Mouse (Mus musculus) erythroblast, embryonic 14.5 days (primary cell): ENCODE measurements around the gene Rpl19. TPM values are rescaled to one million over a fixed set of nuclear protein-coding genes. Genes with fewer than 3 reads are reported as not detected.

Experiments used
- H3K27me3 ChIP-seq: 2 replicates; pipeline ENCODE4 v1.6.1; 2012; ENCODE audit warnings: inconsistent platforms; ENCODE audit not compliant: control insufficient read depth
- H3K36me3 ChIP-seq: 2 replicates; pipeline ENCODE4 v1.6.1; 2012; ENCODE audit warnings: mild to moderate bottlenecking, inconsistent platforms; ENCODE audit not compliant: control insufficient read depth
- H3K4me1 ChIP-seq: 2 replicates; pipeline ENCODE4 v1.6.1; 2012; ENCODE audit warnings: inconsistent platforms; ENCODE audit not compliant: control insufficient read depth
- H3K4me3 ChIP-seq: replicated peaks from 2 replicates; pipeline ENCODE3; 2012; ENCODE audit warnings: moderate library complexity, mild to moderate bottlenecking, inconsistent platforms
- H3K9me3 ChIP-seq: 2 replicates; pipeline ENCODE4 v1.6.1; 2012; ENCODE audit warnings: low read length, inconsistent platforms, mixed read lengths; ENCODE audit not compliant: control insufficient read depth
- GATA1 ChIP-seq: IDR thresholded peaks from 2 replicates; pipeline ENCODE4 v1.6.1; 2012; ENCODE audit warnings: low read length, inconsistent platforms, mixed read lengths
- TAL1 ChIP-seq: IDR thresholded peaks from 3 replicates; pipeline ENCODE4 v1.6.1; 2012; ENCODE audit warnings: low read length, inconsistent platforms, mixed read lengths
- polyA plus RNA-seq: library from polyadenylated mRNA; stranded (reverse); fragments of >175 nt; gene quantifications from 2 replicates; pipeline ENCODE4 v1.2.3, GENCODE M21; 2012

The Rpl19 gene
- polyA plus RNA-seq, 1 experiment, result 241 TPM

DNA sequence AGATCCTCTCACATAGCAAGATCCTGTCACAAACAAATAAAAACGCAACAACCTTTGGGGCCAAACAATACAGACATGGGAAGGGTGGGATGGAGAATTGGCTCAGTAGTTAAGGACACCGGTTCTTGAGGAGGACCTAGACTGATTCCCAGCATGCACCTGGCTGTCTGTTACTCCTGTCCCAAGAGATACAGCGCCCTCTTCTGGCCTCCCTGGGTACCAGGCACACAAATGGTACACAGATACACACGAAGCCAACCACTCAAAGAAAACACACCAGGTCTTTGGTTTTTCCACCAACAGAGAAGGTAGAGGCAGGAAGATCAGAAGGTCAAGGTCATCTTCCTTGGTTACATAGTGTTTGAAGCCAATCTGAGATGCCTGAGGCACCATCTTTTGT lies 19.1 kb downstream of the Rpl19 start:
- H3K9me3 ChIP-seq, result no peaks in the 10 kb centered on the region
- no peaks in the 10 kb centered on the region for H3K36me3 ChIP-seq
- no peak overlapping the region for H3K4me3 ChIP-seq
- H3K4me1 ChIP-seq, result no peaks in the 10 kb centered on the region
- peaks cover 27% of the 10 kb centered on the region for H3K27me3 ChIP-seq
- TF ChIP-seq GATA1 (no peak), TAL1 (no peak)

DNA sequence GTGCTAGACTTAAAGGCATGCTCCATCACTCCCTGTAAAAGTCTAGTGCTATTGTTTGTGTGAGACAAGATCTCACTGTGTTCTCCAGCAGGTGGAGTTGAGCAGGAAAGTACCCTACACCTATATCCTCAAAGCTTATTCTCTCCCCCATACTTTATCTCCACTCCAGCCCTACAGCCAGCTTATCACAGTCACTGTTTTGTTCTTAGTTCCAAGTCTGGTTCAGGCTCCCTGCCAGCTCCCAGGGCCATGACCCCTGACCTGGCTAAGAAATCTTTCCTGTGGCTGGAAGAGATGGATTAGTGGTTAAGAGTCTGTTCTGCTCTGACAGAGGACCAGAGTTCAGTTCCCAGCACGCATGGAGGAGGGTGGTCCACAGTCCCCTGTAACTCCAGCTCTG lies 20.0 kb downstream of the Rpl19 start:
- H3K36me3 ChIP-seq, result no peaks in the 10 kb centered on the region
- no peaks in the 10 kb centered on the region for H3K4me1 ChIP-seq
- no peaks in the 10 kb centered on the region; the same call in 1 of the 2 replicates for H3K9me3 ChIP-seq
- H3K27me3 ChIP-seq, result peaks cover 36% of the 10 kb centered on the region
- TF ChIP-seq TAL1, result no peak
- H3K4me3 ChIP-seq, result no peak overlapping the region

DNA sequence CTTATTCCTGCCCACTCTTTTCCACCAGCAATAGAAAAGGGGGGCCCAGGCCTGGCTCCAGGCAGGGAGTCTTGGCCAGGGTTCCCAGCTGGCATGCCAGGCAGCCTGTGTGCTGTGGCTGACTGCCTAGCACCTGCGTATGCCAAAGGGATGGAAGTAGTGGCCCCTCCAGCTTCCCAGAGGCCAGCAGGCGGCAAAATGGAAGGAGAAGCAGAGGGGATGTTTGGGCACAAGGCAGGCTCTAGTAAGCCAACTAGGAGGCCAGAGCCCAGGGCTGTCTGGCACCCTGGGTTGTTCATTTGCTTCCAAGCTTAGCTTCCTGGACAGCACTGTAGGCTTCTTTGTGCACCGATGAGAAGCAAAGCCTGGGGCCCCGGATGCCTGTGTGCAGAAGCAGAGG lies 21.2 kb downstream of the Rpl19 start:
- peaks cover 4% of the 10 kb centered on the region; the same call in 1 of the 2 replicates for H3K9me3 ChIP-seq
- H3K4me1 ChIP-seq, result no peaks in the 10 kb centered on the region
- TF ChIP-seq TAL1, result no peak
- no peak for TF ChIP-seq GATA1
- H3K36me3 ChIP-seq, result no peaks in the 10 kb centered on the region
- no peak overlapping the region for H3K4me3 ChIP-seq
- peaks cover 49% of the 10 kb centered on the region for H3K27me3 ChIP-seq

DNA sequence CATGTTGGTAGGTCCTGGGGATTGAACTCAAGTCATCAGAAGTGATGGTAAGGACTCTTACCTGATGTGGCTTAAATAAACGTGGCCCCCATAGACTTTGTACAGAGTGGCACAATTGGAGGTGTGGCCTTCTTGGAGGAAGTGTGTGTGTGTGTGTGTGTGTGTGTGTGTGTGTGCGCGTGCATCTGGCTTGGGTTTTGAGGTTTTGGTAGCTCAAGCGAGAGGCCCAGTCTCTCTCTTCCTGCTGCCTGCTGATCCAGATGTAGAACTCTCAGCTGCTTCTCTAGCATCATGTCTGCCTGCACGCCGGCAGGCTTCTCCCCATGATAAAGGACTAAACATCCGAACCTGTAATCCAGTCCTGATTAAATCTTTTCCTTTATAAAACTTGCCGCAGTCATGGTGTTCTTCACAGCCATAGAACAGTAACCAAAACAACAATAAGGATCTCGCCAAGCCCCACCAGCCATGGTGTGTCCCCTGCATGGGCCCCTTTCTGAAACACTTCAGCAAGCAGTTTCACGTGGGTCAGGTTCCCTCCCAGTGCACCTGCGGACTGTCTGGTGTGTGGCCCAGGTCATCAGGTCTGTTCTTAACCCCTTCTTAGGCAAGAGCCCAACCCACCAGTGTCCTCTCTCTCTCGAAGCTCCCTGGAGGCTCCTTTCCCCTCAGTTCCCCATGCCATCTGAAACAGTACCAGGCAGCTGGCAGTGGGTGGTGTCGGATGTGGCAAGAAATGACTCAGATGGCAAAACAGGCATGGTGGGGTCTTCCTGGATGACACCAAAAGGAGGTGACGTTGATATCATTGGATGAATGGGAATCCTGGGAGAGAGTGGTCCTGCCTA lies 23.4 kb downstream of the Rpl19 start:
- H3K4me3 ChIP-seq, result no peak overlapping the region
- no peaks in the 10 kb centered on the region for H3K4me1 ChIP-seq
- peaks cover 68% of the 10 kb centered on the region for H3K27me3 ChIP-seq
- H3K36me3 ChIP-seq, result no peaks in the 10 kb centered on the region
- peaks cover 4% of the 10 kb centered on the region; the same call in 1 of the 2 replicates for H3K9me3 ChIP-seq
- no peak for TF ChIP-seq TAL1
- TF ChIP-seq GATA1, result no peak

DNA sequence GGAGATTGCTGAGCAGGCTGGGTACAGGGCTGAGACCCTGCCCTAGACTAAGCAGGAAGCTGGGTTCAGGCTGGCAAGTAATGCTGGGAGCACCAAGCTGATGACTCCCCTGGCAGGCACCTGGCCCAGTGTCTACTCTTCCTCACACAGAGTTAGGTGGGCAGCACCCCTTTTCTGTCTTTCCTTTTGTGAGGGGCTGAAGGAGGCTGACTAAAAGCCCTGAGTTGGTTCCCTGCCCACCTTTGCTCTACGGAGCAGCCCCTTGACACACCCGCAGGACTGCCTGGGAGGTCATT lies 24.0 kb downstream of the Rpl19 start:
- H3K4me1 ChIP-seq, result no peaks in the 10 kb centered on the region
- peaks cover 4% of the 10 kb centered on the region; the same call in 1 of the 2 replicates for H3K9me3 ChIP-seq
- TF ChIP-seq GATA1 (no peak), TAL1 (no peak)
- no peak overlapping the region for H3K4me3 ChIP-seq
- H3K36me3 ChIP-seq, result no peaks in the 10 kb centered on the region
- peaks cover 74% of the 10 kb centered on the region for H3K27me3 ChIP-seq

DNA sequence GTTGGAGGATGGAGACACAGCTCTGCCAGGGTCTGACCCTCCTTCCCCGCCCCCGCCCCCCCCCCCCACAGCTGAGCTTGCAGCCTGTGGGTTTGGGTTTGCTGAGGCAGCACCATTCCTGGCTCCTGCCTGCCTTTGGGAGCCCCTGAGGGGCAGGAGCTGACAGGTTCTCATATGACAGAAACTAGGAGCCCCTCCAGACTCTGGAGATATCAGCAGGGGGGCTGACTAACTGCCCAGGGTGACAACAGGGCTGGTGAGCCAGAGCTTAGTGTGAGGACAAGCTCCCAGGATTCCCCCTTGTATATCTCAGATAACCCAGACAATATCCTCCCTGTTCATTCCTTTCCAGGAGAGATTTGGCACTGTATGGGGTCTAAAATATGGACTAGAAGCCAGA lies 24.4 kb downstream of the Rpl19 start:
- no peak for TF ChIP-seq GATA1
- no peak for TF ChIP-seq TAL1
- Histone ChIP-seq H3K4me3 (no peak overlapping the region), H3K36me3 (no peaks in the 10 kb centered on the region), H3K27me3 (peaks cover 76% of the 10 kb centered on the region), H3K9me3 (peaks cover 4% of the 10 kb centered on the region; the same call in 1 of the 2 replicates), H3K4me1 (no peaks in the 10 kb centered on the region)

DNA sequence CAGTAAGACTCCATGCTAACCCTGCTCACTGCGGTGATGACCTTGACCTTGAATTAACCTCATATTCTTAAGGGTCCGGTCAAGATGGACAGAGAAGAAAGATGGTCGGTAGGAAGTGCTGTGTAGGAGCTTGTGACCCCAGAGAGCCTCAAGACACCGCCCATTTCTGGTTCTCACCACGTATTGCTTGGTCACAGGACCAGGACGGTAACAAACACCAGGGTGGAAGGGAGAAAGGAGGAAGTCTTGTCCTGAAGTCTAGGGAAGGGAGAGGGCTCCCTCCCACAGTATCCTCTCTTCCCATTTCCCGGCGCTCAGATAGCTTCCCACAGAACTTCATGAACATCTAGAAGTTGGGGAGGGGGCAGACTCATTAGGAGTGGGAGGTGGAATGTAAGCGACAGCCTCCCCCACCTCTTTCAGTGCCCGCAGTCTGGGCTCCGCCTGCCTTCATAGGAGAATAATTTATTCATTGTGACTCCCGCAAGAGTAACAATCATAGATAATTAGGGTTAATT lies 25.2 kb downstream of the Rpl19 start:
- Histone ChIP-seq H3K4me3 (no peak overlapping the region), H3K9me3 (peaks cover 4% of the 10 kb centered on the region; the same call in 1 of the 2 replicates), H3K27me3 (peaks cover 76% of the 10 kb centered on the region), H3K36me3 (no peaks in the 10 kb centered on the region), H3K4me1 (no peaks in the 10 kb centered on the region)
- no peak for TF ChIP-seq GATA1
- no peak for TF ChIP-seq TAL1

DNA sequence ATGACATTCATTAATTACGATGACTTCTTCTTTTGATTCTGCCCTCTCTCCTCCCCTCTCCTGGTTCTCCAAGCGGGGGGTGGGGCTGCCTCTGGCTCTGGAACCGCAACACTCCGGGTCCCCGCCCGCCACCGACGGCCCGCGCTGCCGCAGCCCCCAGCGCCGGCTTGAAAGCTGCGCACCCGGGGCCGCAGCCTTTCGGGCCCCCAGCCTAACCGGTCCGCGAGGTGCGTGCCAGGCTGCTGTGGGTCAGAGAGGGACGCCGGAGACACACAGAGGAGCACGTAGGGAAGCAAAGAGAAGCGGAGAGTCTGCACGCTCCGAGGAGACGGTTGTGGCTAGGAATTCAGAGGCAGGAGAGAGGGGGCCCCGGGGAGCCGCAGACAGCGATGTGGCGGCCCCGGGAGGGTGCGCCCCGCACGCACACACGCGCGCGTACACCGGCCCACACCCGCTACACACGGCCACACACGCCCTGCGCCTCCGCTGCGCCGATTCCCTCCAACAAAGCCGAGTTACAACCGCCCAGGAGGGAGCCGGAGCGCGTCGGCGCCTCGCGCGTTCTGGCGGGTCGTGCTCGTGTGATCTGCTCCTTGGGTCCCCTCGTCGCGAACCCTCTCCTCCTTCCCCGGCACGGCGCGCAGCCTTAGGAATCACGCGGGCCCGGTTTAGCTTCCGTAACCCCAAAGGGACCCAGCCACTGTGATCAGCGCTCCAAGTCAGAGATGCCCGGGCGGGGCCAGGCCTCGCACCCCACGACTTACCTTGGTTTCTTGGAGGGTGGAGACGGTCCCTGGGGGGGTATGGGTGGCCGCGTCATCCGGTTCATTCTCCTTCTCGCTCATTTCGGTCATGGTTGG lies 25.8 kb downstream of the Rpl19 start:
- H3K36me3 ChIP-seq, result no peaks in the 10 kb centered on the region
- no peaks in the 10 kb centered on the region for H3K4me1 ChIP-seq
- H3K27me3 ChIP-seq, result peaks cover 80% of the 10 kb centered on the region
- TF ChIP-seq TAL1 (no peak), GATA1 (no peak)
- no peak overlapping the region for H3K4me3 ChIP-seq
- peaks cover 4% of the 10 kb centered on the region; the same call in 1 of the 2 replicates for H3K9me3 ChIP-seq
